Comparison of ENCODE assay signal across 7 mouse cellular contexts in the genomic region with DNA sequence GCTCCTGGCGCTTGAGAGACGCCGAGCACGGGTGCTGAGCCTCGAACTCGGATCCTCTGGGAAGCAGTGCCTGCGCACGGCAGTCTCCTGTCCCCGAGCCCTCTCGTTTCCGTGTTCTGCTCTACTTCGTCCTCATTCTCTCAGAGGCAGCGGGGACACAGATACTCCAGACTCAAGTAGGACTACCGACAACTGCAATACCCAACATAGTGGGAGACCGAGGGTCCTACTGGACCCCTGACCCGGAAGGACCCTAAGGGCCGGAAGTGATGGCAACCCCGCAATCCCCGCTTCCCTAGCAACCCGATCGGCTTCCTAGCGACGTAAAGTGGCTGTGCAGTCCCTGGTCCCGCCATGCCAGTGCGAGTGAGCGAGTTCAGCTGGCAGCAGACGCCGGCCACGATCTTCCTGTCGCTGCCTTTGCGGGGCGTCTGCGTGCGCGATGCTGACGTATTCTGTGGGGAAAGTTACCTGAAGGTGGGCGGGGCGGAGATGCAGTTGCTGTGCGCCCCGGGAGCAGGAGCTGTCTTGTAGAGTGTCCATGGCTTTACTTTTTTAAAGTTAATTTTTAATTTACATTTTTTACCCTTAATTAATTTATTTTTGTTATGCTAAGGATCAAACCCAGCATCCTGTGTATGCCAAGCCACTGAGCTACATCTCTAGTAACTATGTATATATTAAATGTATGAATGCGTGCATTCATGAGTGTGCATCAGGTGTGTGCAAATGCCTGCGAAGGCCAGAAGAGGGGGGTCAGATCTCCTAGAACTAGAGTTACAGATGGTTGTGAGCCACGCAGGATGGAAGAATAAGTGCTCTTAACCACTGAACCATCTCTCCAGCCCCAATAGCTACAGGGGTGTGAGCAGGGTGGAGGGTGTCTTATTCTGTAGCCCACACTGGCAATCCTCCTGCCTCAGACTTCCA. TPM values are rescaled to one million over a fixed set of nuclear protein-coding genes. Genes with fewer than 3 reads are reported as not detected.
A peak's percentile ranks its signal among the peaks of the same experiment; 100 is the strongest.
DNase-seq lines count a peak whose midpoint lies in the region; ATAC-seq and TF ChIP-seq lines count a peak whose summit lies in the region.

Gene Dyx1c1, plus strand, starts transcription at position 265 of the 930 bp plus-strand sequence.
Gene Gm44503, plus strand, starts transcription at position 332 of the 930 bp plus-strand sequence.

- no peaks in the 10 kb centered on the region for H3K36me3 ChIP-seq in embryonic facial prominence, embryonic 10.5 days (replicated peaks)
- H3K36me3 ChIP-seq in heart, adult 2 months (ENCODE audit: control insufficient read depth, insufficient read depth, low read length), result no peaks in the 10 kb centered on the region
- no peaks in the 10 kb centered on the region for H3K36me3 ChIP-seq in kidney, adult 2 months (ENCODE audit: control insufficient read depth, insufficient read depth, low read length)
- no peaks in the 10 kb centered on the region for H3K36me3 ChIP-seq in limb, embryonic 11.5 days (ENCODE audit: control insufficient read depth, insufficient read depth, low read length)
- H3K36me3 ChIP-seq in midbrain, embryonic 13.5 days, result no peaks in the 10 kb centered on the region

- intact Hi-C loops in heart, adult 2 months (cut with DNase I), result no loop called here

- H3K9me3 ChIP-seq in embryonic facial prominence, embryonic 10.5 days, result no peaks in the 10 kb centered on the region
- H3K9me3 ChIP-seq in limb, embryonic 11.5 days (ENCODE audit: control insufficient read depth, low read length), result no peaks in the 10 kb centered on the region
- no peaks in the 10 kb centered on the region for H3K9me3 ChIP-seq in midbrain, embryonic 13.5 days

- H3K4me1 ChIP-seq in embryonic facial prominence, embryonic 10.5 days, result peaks cover 14% of the 10 kb centered on the region
- no peaks in the 10 kb centered on the region for H3K4me1 ChIP-seq in heart, adult 2 months (ENCODE audit: control insufficient read depth, insufficient read depth, low read length)
- peaks cover 5% of the 10 kb centered on the region; the same call in 1 of the 2 replicates for H3K4me1 ChIP-seq in kidney, adult 2 months (ENCODE audit: control insufficient read depth, insufficient read depth, low read length)
- H3K4me1 ChIP-seq in limb, embryonic 11.5 days (ENCODE audit: control insufficient read depth, insufficient read depth, low read length), result peaks cover 2% of the 10 kb centered on the region; the same call in 1 of the 2 replicates
- peaks cover 9% of the 10 kb centered on the region for H3K4me1 ChIP-seq in midbrain, embryonic 13.5 days (replicated peaks)

- H3K79me2 ChIP-seq in heart, adult 2 months (replicated peaks; ENCODE audit: control insufficient read depth, insufficient read depth, low read length), result no peaks in the 10 kb centered on the region

- DNase-seq in adrenal gland, postnatal 25 days, result peak; percentile 76
- DNase-seq in embryonic facial prominence, embryonic 10.5 days (ENCODE audit: low spot score), result peak; percentile 92
- DNase-seq in heart, adult 2 months, result peak; percentile 73 to 77
- DNase-seq in kidney, adult 2 months, result peak; percentile 83
- DNase-seq in limb, embryonic 11.5 days (ENCODE audit: low spot score), result peak; percentile 89
- DNase-seq in spleen, adult 12 weeks (ENCODE audit: low spot score), result peak; percentile 55

- TF ChIP-seq EP300 in heart, adult 2 months (IDR thresholded peaks at IDR 0.05; ENCODE audit: insufficient read depth, low read depth, low read length), result no peak

- H3K4me2 ChIP-seq in limb, embryonic 11.5 days (ENCODE audit: low read depth, severe bottlenecking), result peak within 1 kb of the TSS; percentile 59
- peak within 1 kb of the TSS; percentile 65 for H3K4me2 ChIP-seq in midbrain, embryonic 13.5 days (replicated peaks)

- no peaks in the 10 kb centered on the region for H3K27me3 ChIP-seq in embryonic facial prominence, embryonic 10.5 days (replicated peaks; ENCODE audit: low read depth, poor library complexity, severe bottlenecking)
- H3K27me3 ChIP-seq in heart, adult 2 months (ENCODE audit: control insufficient read depth, insufficient read depth, low read length), result no peaks in the 10 kb centered on the region
- H3K27me3 ChIP-seq in kidney, adult 2 months (replicated peaks; ENCODE audit: control insufficient read depth, insufficient read depth, low read length), result no peaks in the 10 kb centered on the region
- H3K27me3 ChIP-seq in limb, embryonic 11.5 days (ENCODE audit: control insufficient read depth, insufficient read depth, low read length), result no peaks in the 10 kb centered on the region
- no peaks in the 10 kb centered on the region for H3K27me3 ChIP-seq in midbrain, embryonic 13.5 days

- H3K4me3 ChIP-seq in embryonic facial prominence, embryonic 10.5 days, result peak within 1 kb of the TSS; percentile 79
- H3K4me3 ChIP-seq in heart, adult 2 months, result peak within 1 kb of the TSS; percentile 62
- H3K4me3 ChIP-seq in kidney, adult 2 months (ENCODE audit: insufficient read depth, low read depth, low read length), result peak within 1 kb of the TSS; percentile 68
- H3K4me3 ChIP-seq in limb, embryonic 11.5 days (ENCODE audit: low read depth, low read length), result peak within 1 kb of the TSS; percentile 57
- peak within 1 kb of the TSS; percentile 58 for H3K4me3 ChIP-seq in midbrain, embryonic 13.5 days (replicated peaks)

- TF ChIP-seq CTCF in heart, adult 2 months (IDR thresholded peaks at IDR 0.05), result 0 out of 2 replicates have a peak, but pooled peaks have one; percentile 14
- no peak for TF ChIP-seq CTCF in kidney, adult 2 months (conservative IDR thresholded peaks at IDR 0.05; ENCODE audit: insufficient read depth, insufficient read length, low read depth, low read length)

- peak within 1 kb of the TSS; percentile 68 for H3K9ac ChIP-seq in heart, adult 2 months (ENCODE audit: low read depth, low read length)
- peak within 1 kb of the TSS; percentile 54 for H3K9ac ChIP-seq in limb, embryonic 11.5 days (ENCODE audit: low read length)
- H3K9ac ChIP-seq in midbrain, embryonic 13.5 days (replicated peaks), result peak within 1 kb of the TSS; percentile 57

- WGBS in embryonic facial prominence, embryonic 10.5 days, result 2% methylated on average over 43 of the region's 43 CpGs
- WGBS in heart, adult 2 months, result 2% methylated on average over 43 of the region's 43 CpGs
- WGBS in kidney, adult 2 months, result 2% methylated on average over 43 of the region's 43 CpGs
- WGBS in limb, embryonic 11.5 days, result 2% methylated on average over 43 of the region's 43 CpGs
- 2% methylated on average over 43 of the region's 43 CpGs for WGBS in midbrain, embryonic 13.5 days

- TF ChIP-seq POLR2A in heart, adult 2 months (IDR thresholded peaks at IDR 0.05; ENCODE audit: insufficient read depth, low read depth, low read length), result peak; percentile 58
- no peak for TF ChIP-seq POLR2A in kidney, adult 2 months (IDR thresholded peaks at IDR 0.05; ENCODE audit: low read depth, low read length)

- peak; percentile 92 for ATAC-seq in limb, embryonic 11.5 days (ENCODE audit: insufficient number of reproducible peaks, low FRiP score, low TSS enrichment, low read depth)
- ATAC-seq in midbrain, embryonic 13.5 days, result peak; percentile 98

- peak within 1 kb of the TSS; percentile 83 for H3K27ac ChIP-seq in embryonic facial prominence, embryonic 10.5 days (replicated peaks)
- H3K27ac ChIP-seq in heart, adult 2 months, result peak within 1 kb of the TSS; percentile 48
- no peak within 1 kb of the TSS for H3K27ac ChIP-seq in kidney, adult 2 months (ENCODE audit: insufficient read depth, low read depth, low read length)
- no peak within 1 kb of the TSS; the same call in 1 of the 2 replicates for H3K27ac ChIP-seq in limb, embryonic 11.5 days (replicated peaks; ENCODE audit: low read depth, low read length)
- 0 out of 2 replicates have a peak within 1 kb of the TSS, but pooled peaks have one; percentile 14 for H3K27ac ChIP-seq in midbrain, embryonic 13.5 days

RNA-seq across cellular contexts. Expression of gene Dyx1c1, which starts in this region (rescaled TPM):
- total RNA-seq in adrenal gland, postnatal 25 days (2021), result 1.6 and 1.8 TPM in 2 replicates
- 1.7 and 2.0 TPM in 2 replicates for polyA plus RNA-seq in embryonic facial prominence, embryonic 10.5 days (2016; fragmentation: Nextera tagmentation; extraction: Ambion mirVana)
- under 1 TPM; 0.18 to 0.52 TPM for total RNA-seq in heart, adult 2 months (2021)
- 0.39 and 0.59 TPM in 2 replicates for polyA plus RNA-seq in heart, adult 2 months (2012; rRNA removed)
- 1.1 and 1.3 TPM in 2 replicates for polyA plus RNA-seq in kidney, adult 2 months (2012; rRNA removed)
- polyA plus RNA-seq in limb, embryonic 11.5 days (2014; fragmentation: Nextera tagmentation; extraction: Ambion mirVana), result 1.2 and 2.1 TPM in 2 replicates
- 1.8 and 2.1 TPM in 2 replicates for polyA plus RNA-seq in midbrain, embryonic 13.5 days (2015; fragmentation: Nextera tagmentation; extraction: Ambion mirVana)

RNA-seq across cellular contexts. Expression of gene Gm44503, which starts in this region (rescaled TPM):
- not detected in 2 replicates for total RNA-seq in adrenal gland, postnatal 25 days (2021)
- polyA plus RNA-seq in embryonic facial prominence, embryonic 10.5 days (2016; fragmentation: Nextera tagmentation; extraction: Ambion mirVana), result not detected in 2 replicates
- under 1 TPM; 0.31 to 0.34 TPM for total RNA-seq in heart, adult 2 months (2021)
- not detected in 2 replicates for polyA plus RNA-seq in heart, adult 2 months (2012; rRNA removed)
- polyA plus RNA-seq in kidney, adult 2 months (2012; rRNA removed), result not detected in 2 replicates
- 0.47 TPM in 1 of 2 replicates, not detected in the other for polyA plus RNA-seq in limb, embryonic 11.5 days (2014; fragmentation: Nextera tagmentation; extraction: Ambion mirVana)
- not detected in 2 replicates for polyA plus RNA-seq in midbrain, embryonic 13.5 days (2015; fragmentation: Nextera tagmentation; extraction: Ambion mirVana)

Comparison
In these comparisons a context has a peak if more than half of its experiments do, and no peak if none do; other contexts are left out.
1. Peak in DNase-seq, H3K4me3 ChIP-seq, H3K27ac ChIP-seq and H3K9ac ChIP-seq in heart, adult 2 months; RNA of the genes that start here not detected or under 1 TPM.
2. H3K27ac ChIP-seq: peak in embryonic facial prominence, embryonic 10.5 days (single experiment) and midbrain, embryonic 13.5 days (single experiment); none in kidney, adult 2 months (single experiment) and limb, embryonic 11.5 days (single experiment).
3. Peak in every context shown above with its lines, with median percentiles within 50 percentile points of each other: DNase-seq, H3K4me3 ChIP-seq and H3K9ac ChIP-seq.